Mouse (Mus musculus) hindbrain, embryonic 12.5 days (tissue): ENCODE results near the gene Rab3b. TPM values are rescaled to one million over a fixed set of nuclear protein-coding genes. Genes with fewer than 3 reads are reported as not detected.

Experiments
- ATAC-seq: fragments of 200-750 bp; cut with Nextera tagmentation; 2 replicates; pipeline ENCODE4 v1.8.0; 2017; ENCODE audit warnings: moderate TSS enrichment; ENCODE audit not compliant: low FRiP score
- H3K27ac ChIP-seq: fragments of 300-500 bp; sonication (generic); 2 replicates; pipeline ENCODE4 v1.5.1; 2016; ENCODE audit warnings: mild to moderate bottlenecking
- H3K27me3 ChIP-seq: fragments of 300-500 bp; sonication (generic); 2 replicates; pipeline ENCODE4 v1.6.1; 2016; ENCODE audit warnings: mild to moderate bottlenecking
- H3K36me3 ChIP-seq: fragments of 300-500 bp; sonication (generic); 2 replicates; pipeline ENCODE4 v1.6.1; 2016; ENCODE audit warnings: mild to moderate bottlenecking
- H3K4me1 ChIP-seq: fragments of 300-500 bp; sonication (generic); 2 replicates; pipeline ENCODE4 v1.6.1; 2016
- H3K4me2 ChIP-seq: fragments of 300-500 bp; sonication (generic); replicated peaks from 2 replicates; pipeline ENCODE4 v1.6.1; 2016; ENCODE audit warnings: mild to moderate bottlenecking
- H3K4me3 ChIP-seq: fragments of 300-500 bp; sonication (generic); 2 replicates; pipeline ENCODE4 v1.5.1; 2016; ENCODE audit warnings: mild to moderate bottlenecking
- H3K9ac ChIP-seq: fragments of 300-500 bp; sonication (generic); 2 replicates; pipeline ENCODE4 v1.6.1; 2016; ENCODE audit warnings: mild to moderate bottlenecking, moderate library complexity
- H3K9me3 ChIP-seq: fragments of 300-500 bp; sonication (generic); replicated peaks from 2 replicates; pipeline ENCODE4 v1.6.1; 2016; ENCODE audit warnings: mild to moderate bottlenecking
- whole genome bisulfite sequencing: fragments of 180-500 bp; shearing (Covaris S2); methylation state at CpG from one replicate; pipeline ENCODE4 v1.1.7; 2016; 5-methylcytosine and 5-hydroxymethylcytosine counted together
- polyA plus RNA-seq: library from polyadenylated mRNA; unstranded; fragments of >200 nt; fragmentation: Nextera tagmentation; extraction: Ambion mirVana; gene quantifications from 2 replicates; pipeline ENCODE4 v1.2.1, GENCODE M21; 2016

The Rab3b gene
- 39.5 and 45.5 TPM in 2 replicates for polyA plus RNA-seq

GRCm38 (mm10) chr4:108878963-108879822 lies at the start of gene Rab3b:
Rab3b (plus strand) TSS chr4:108879063.
- peak; percentile 90 for ATAC-seq
- Histone ChIP-seq H3K27ac (peak within 1 kb of the TSS; percentile 64), H3K4me3 (peak within 1 kb of the TSS; percentile 55), H3K4me1 (peaks cover 3% of the 10 kb centered on the region), H3K9ac (peak within 1 kb of the TSS; percentile 73), H3K36me3 (no peaks in the 10 kb centered on the region), H3K4me2 (peak within 1 kb of the TSS; percentile 93), H3K9me3 (no peaks in the 10 kb centered on the region), H3K27me3 (peaks cover 14% of the 10 kb centered on the region; the same call in 1 of the 2 replicates)
- WGBS, result 1% methylated on average over 46 of the region's 46 CpGs

DNA sequence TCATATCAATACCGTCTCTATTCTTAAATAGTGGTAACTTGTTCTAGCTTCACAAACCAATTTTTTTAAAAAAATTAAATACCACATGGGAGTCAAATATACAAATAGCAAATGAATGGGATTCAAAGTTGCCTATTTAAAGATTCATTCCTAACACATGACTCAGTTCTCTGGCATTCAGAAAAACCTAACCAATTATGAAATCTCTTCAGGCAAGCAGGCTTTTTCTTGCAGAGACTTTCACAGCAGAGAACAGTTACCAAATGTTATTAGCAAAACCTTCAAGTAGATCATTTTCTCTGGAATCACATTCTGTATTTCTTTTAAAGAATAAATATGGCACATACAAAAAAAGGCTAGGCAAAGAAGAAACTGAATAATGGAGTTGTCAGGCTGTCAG lies 48.2 kb upstream of the Rab3b start:
- no peak overlapping the region for H3K9ac ChIP-seq
- H3K27me3 ChIP-seq, result no peaks in the 10 kb centered on the region
- H3K36me3 ChIP-seq, result peaks cover 27% of the 10 kb centered on the region
- no peak overlapping the region for H3K4me3 ChIP-seq
- H3K9me3 ChIP-seq, result no peaks in the 10 kb centered on the region
- no peak overlapping the region for H3K27ac ChIP-seq
- 0 out of 2 replicates have a peak overlapping the region, but pooled peaks have one; percentile 84 for H3K4me2 ChIP-seq
- 78% methylated on average over 1 of the region's 1 CpGs for WGBS
- ATAC-seq, result no peak
- peaks cover 20% of the 10 kb centered on the region for H3K4me1 ChIP-seq

DNA sequence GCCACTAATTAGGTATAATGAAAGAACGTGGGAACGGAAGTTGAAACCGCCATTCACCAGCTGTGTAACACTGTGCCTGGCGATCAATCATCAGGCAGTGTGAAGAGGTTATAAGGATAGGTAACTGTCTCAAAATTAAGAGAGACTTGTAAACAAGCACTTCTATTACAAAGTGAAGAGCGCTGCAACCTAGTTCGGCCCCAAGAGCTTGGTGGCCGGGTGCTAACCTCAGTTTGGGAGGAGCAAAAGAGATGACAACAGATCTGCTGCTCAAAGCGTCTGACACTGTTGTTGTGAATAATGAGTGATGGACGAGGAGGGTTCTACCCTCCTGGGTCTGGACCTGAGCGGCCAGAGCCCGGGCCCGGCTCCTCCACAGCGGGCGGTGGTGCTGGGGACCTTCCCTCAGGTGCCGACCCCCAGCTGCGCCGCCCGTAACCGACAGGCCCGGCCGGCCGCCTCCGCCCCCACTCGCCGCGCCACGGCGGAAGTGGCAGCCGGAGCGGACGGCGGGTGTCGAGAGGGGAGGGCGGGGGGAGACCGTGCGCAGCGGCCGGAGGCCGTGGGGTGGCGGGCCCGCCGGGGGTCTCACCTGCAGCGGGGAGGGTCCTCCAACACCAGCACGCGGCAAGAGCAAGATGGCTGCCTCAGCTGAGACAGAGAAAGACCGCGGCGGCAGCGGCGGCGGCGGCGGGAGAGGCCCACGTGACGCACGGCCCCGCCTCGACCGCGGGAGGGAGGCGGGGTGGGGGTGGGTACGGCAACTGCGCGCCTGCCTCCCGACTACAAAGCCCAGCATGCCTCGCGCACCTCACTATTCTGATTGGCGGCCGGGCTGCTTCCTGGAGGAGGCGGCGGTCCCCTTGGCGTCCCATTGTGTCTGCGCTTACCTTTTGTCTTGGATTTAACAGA lies 45.7 kb upstream of the Rab3b start, which contains the start of gene Btf3l4:
TSS of gene Btf3l4 (minus strand) at position 699 of the 912 bp plus-strand sequence.
- Histone ChIP-seq H3K27ac (peak within 1 kb of the TSS; percentile 99), H3K27me3 (no peaks in the 10 kb centered on the region), H3K36me3 (peaks cover 14% of the 10 kb centered on the region), H3K9ac (peak within 1 kb of the TSS; percentile 97), H3K4me3 (peak within 1 kb of the TSS; percentile 88), H3K9me3 (no peaks in the 10 kb centered on the region), H3K4me1 (peaks cover 32% of the 10 kb centered on the region), H3K4me2 (peak within 1 kb of the TSS; percentile 84)
- peak; percentile 94 for ATAC-seq
- WGBS, result under 1% methylated on average over 55 of the region's 73 CpGs

- H3K4me3 ChIP-seq, result peak overlapping the region; percentile 88
- WGBS, result 0% methylated on average over 6 of the region's 6 CpGs
- peak overlapping the region; percentile 97 for H3K9ac ChIP-seq
- peaks cover 17% of the 10 kb centered on the region for H3K36me3 ChIP-seq
- H3K4me1 ChIP-seq, result peaks cover 32% of the 10 kb centered on the region
- ATAC-seq, result no peak
- H3K4me2 ChIP-seq, result peak overlapping the region; percentile 84
- H3K27ac ChIP-seq, result peak overlapping the region; percentile 99
- no peaks in the 10 kb centered on the region for H3K27me3 ChIP-seq
- H3K9me3 ChIP-seq, result no peaks in the 10 kb centered on the region
Measured at GRCm38 (mm10) chr4:108833828-108834114, 45.1 kb upstream of the Rab3b start.

GRCm38 (mm10) chr4:108834115-108834970 lies 44.5 kb upstream of the Rab3b start, which contains the start of gene Txndc12:
Txndc12 (plus strand) TSS chr4:108834601.
- Histone ChIP-seq H3K4me2 (peak within 1 kb of the TSS; percentile 84), H3K9me3 (no peaks in the 10 kb centered on the region), H3K4me3 (peak within 1 kb of the TSS; percentile 88), H3K36me3 (peaks cover 13% of the 10 kb centered on the region), H3K27me3 (no peaks in the 10 kb centered on the region), H3K4me1 (peaks cover 32% of the 10 kb centered on the region), H3K9ac (peak within 1 kb of the TSS; percentile 97), H3K27ac (peak within 1 kb of the TSS; percentile 99)
- ATAC-seq, result peak; percentile 81
- under 1% methylated on average over 34 of the region's 34 CpGs for WGBS

GRCm38 (mm10) chr4:108834971-108835311 lies 43.9 kb upstream of the Rab3b start:
- peak overlapping the region; percentile 84 for H3K4me2 ChIP-seq
- peaks cover 9% of the 10 kb centered on the region for H3K36me3 ChIP-seq
- peak overlapping the region; percentile 88 for H3K4me3 ChIP-seq
- peak overlapping the region; percentile 99 for H3K27ac ChIP-seq
- no peaks in the 10 kb centered on the region for H3K9me3 ChIP-seq
- peaks cover 32% of the 10 kb centered on the region for H3K4me1 ChIP-seq
- no peak for ATAC-seq
- WGBS, result under 1% methylated on average over 15 of the region's 15 CpGs
- peak overlapping the region; percentile 72 for H3K9ac ChIP-seq
- no peaks in the 10 kb centered on the region for H3K27me3 ChIP-seq

GRCm38 (mm10) chr4:108835496-108835895 lies 43.4 kb upstream of the Rab3b start:
- no peak for ATAC-seq
- Histone ChIP-seq H3K27me3 (no peaks in the 10 kb centered on the region), H3K36me3 (peaks cover 4% of the 10 kb centered on the region; the same call in 1 of the 2 replicates), H3K9me3 (no peaks in the 10 kb centered on the region), H3K9ac (peak overlapping the region; percentile 72), H3K4me3 (peak overlapping the region; percentile 88), H3K27ac (peak overlapping the region; percentile 99; the same call in 1 of the 2 replicates), H3K4me2 (peak overlapping the region; percentile 84), H3K4me1 (peaks cover 32% of the 10 kb centered on the region)
- 73% methylated on average over 3 of the region's 3 CpGs for WGBS

- no peak overlapping the region for H3K27ac ChIP-seq
- WGBS, result 92% methylated on average over 4 of the region's 4 CpGs
- H3K4me3 ChIP-seq, result no peak overlapping the region
- H3K9ac ChIP-seq, result no peak overlapping the region
- H3K4me2 ChIP-seq, result no peak overlapping the region
- H3K36me3 ChIP-seq, result peaks cover 4% of the 10 kb centered on the region; the same call in 1 of the 2 replicates
- H3K9me3 ChIP-seq, result no peaks in the 10 kb centered on the region
- no peaks in the 10 kb centered on the region for H3K27me3 ChIP-seq
- H3K4me1 ChIP-seq, result peaks cover 18% of the 10 kb centered on the region
- no peak for ATAC-seq
Measured at GRCm38 (mm10) chr4:108838031-108838430, 40.8 kb upstream of the Rab3b start.

DNA sequence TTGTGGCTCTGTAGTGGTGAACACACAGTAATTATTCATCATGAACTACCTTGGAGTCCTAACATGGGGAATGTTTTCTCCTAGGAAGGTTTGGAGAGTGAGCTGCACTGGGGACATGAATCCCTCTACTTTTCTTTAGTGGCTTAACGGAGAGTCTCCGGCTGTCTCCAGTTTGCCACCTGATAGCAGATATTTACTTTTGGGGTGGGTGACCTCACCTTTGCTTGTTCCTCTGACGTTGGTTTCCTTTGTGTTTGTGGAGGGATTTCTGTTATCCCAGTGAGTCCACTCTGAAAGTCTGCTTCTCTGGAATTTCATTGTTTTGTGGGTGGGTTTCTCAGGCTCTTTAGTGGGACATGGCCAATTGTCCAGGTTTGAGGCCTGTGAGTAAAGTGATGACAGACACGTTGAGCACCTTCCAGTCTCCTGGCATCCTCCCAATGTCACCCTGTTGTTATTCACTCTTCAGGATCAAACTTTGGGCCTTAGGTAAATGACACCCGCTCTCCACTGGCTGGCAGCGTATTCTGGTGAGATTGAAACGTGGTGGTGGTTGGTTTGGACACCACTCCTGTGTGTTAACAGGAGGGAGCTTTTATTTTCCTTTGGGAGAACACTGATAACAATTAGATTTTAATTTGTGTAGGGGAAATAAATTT lies 36.8 kb upstream of the Rab3b start:
- H3K36me3 ChIP-seq, result peaks cover 4% of the 10 kb centered on the region; the same call in 1 of the 2 replicates
- 92% methylated on average over 7 of the region's 7 CpGs for WGBS
- no peak overlapping the region for H3K4me2 ChIP-seq
- no peaks in the 10 kb centered on the region for H3K27me3 ChIP-seq
- H3K4me1 ChIP-seq, result 0 out of 2 replicates have a peak, but pooled peaks cover 1% of the 10 kb centered on the region
- ATAC-seq, result no peak
- no peak overlapping the region for H3K27ac ChIP-seq
- no peaks in the 10 kb centered on the region for H3K9me3 ChIP-seq
- no peak overlapping the region for H3K9ac ChIP-seq
- no peak overlapping the region for H3K4me3 ChIP-seq

DNA sequence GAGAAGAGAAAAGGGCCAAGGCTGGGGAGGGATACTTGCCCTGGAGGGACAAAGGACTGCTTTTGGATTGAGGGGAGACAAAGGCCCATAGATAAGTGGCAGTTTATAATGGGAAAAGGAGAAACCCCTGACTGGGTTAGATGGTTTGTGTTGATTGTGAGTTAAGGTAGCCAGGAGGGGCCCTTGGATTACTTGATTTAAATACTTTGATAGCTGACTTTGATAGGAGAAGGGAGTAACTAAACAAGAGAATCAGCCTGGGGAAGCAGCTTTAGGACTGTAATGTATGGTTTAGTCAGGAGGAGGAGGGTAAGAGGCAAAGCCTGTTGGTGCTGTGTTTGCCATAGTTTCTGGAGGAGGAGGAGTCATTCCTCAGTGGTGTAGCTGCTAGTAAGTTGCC lies 35.5 kb upstream of the Rab3b start:
- Histone ChIP-seq H3K9me3 (no peaks in the 10 kb centered on the region), H3K4me2 (no peak overlapping the region), H3K27ac (no peak overlapping the region), H3K9ac (no peak overlapping the region), H3K27me3 (no peaks in the 10 kb centered on the region), H3K4me3 (no peak overlapping the region), H3K36me3 (peaks cover 1% of the 10 kb centered on the region; the same call in 1 of the 2 replicates), H3K4me1 (peaks cover 3% of the 10 kb centered on the region)
- no peak for ATAC-seq
